Mouse (Mus musculus): ENCODE data around the gene Pde4d. TPM values are rescaled to one million over a fixed set of nuclear protein-coding genes. Genes with fewer than 3 reads are reported as not detected.

The Pde4d gene
- total and polyA plus RNA-seq, 3 experiments: 18.5 to 18.8 TPM; not detected in 1

DNA sequence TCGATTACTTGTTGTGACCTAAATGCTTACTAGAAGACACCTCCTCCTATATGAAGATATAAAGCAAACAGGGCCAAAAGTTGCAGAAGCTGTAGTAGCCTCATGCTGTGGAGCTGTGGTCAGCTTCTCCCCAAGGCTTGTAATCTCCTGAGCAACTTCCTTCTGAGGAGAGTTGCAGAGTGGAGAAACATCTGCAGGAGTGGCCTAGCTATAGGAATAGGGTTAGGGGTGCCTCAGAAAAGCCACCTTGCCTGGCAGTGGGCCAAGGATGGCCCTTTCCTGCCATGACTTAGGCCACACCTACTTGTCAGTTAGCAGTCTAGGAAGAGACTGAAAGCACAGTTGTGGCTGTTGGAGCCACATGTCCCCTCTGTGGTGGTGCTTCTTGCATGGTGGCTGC, 325.2 kb downstream of the Pde4d start:
- no peaks in the 10 kb centered on the region for H3K36me3 ChIP-seq (ENCODE audit: control insufficient read depth in 1 of 2, insufficient read depth in 2 of 2, low read length in 2 of 2)

DNA sequence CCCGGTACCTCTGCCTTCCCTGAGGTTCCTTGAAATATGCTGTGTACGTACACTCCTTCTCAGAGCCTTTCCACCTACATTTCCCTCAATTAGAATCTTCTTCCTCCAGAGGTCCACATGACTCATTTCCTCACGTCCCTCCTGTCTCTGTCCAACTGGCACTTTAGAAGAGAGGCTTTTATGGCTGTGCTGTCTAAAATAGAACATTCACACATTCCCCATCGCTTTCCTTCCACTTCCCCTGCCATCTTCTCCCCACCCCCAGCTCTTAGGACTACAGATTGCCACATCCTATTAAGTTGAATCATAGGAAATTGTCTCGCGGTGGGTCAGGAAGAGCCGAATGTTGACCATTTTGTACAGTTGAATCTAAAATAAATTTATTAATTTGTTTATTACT, 326.1 kb downstream of the Pde4d start:
- Histone ChIP-seq H3K27me3 (ENCODE audit: control insufficient read depth in 1 of 2, insufficient read depth in 2 of 2, low read length in 2 of 2) (no peaks in the 10 kb centered on the region), H3K27ac (ENCODE audit: control insufficient read depth, low read depth, low read length) (no peak overlapping the region), H3K4me3 (ENCODE audit: control insufficient read depth in 1 of 2, insufficient read depth in 1 of 2, low read depth in 2 of 2, low read length in 2 of 2) (no peak overlapping the region)

More for the DNA sequence above, 325.2 kb downstream of the Pde4d start:
- no peak for DNase-seq (ENCODE audit: low read depth, low spot score)
- Histone ChIP-seq H3K9me3 (replicated peaks; ENCODE audit: insufficient read depth, low read length) (no peaks in the 10 kb centered on the region), H3K4me3 (ENCODE audit: control insufficient read depth in 1 of 2, insufficient read depth in 1 of 2, low read depth in 2 of 2, low read length in 2 of 2) (no peak overlapping the region), H3K79me2 (ENCODE audit: control insufficient read depth, insufficient read depth, low read length, poor library complexity) (no peaks in the 10 kb centered on the region), H3K27me3 (ENCODE audit: control insufficient read depth in 1 of 2, insufficient read depth in 2 of 2, low read length in 2 of 2) (no peaks in the 10 kb centered on the region), H3K27ac (ENCODE audit: control insufficient read depth, low read depth, low read length) (no peak overlapping the region), H3K4me1 (ENCODE audit: control insufficient read depth in 1 of 2, insufficient read depth in 2 of 2, low read length in 2 of 2) (no peaks in the 10 kb centered on the region), H3K9ac (ENCODE audit: control insufficient read depth, low read depth, low read length, poor library complexity, severe bottlenecking) (no peak overlapping the region)
- no peak for TF ChIP-seq JUND (IDR thresholded peaks at IDR 0.05; ENCODE audit: low read depth, low read length)
- TF ChIP-seq CTCF (IDR thresholded peaks at IDR 0.05 in 2 of 3, conservative IDR thresholded peaks at IDR 0.05 in 1 of 3; ENCODE audit: control insufficient read depth in 1 of 3, insufficient read depth in 1 of 3, low read depth in 2 of 3, low read length in 3 of 3, poor library complexity in 1 of 3, severe bottlenecking in 1 of 3): no peak
- no peak for TF ChIP-seq SMC3 (IDR thresholded peaks at IDR 0.05; ENCODE audit: low read depth, low read length)
- TF ChIP-seq MYC (IDR thresholded peaks at IDR 0.05; ENCODE audit: low read depth, low read length): no peak
- TF ChIP-seq MAZ (IDR thresholded peaks at IDR 0.05; ENCODE audit: low read depth, low read length): no peak
- TF ChIP-seq SIN3A (IDR thresholded peaks at IDR 0.05; ENCODE audit: low read length): no peak
- TF ChIP-seq ETS1 (IDR thresholded peaks at IDR 0.05; ENCODE audit: low read depth, low read length): no peak
- TF ChIP-seq NELFE (IDR thresholded peaks at IDR 0.05; ENCODE audit: low read depth, low read length): no peak
- TF ChIP-seq BHLHE40 (IDR thresholded peaks at IDR 0.05; ENCODE audit: borderline replicate concordance, low read depth, low read length): no peak
- no peak for TF ChIP-seq HCFC1 (IDR thresholded peaks at IDR 0.05; ENCODE audit: low read depth, low read length)
- no peak for TF ChIP-seq NRF1 (IDR thresholded peaks at IDR 0.05; ENCODE audit: insufficient read depth, low read depth, low read length, poor library complexity, severe bottlenecking)
- no peak for TF ChIP-seq ZKSCAN1 (IDR thresholded peaks at IDR 0.05; ENCODE audit: low read depth, low read length)
- TF ChIP-seq MAFK (IDR thresholded peaks at IDR 0.05; ENCODE audit: borderline replicate concordance, low read depth, low read length): no peak
- no peak for TF ChIP-seq CHD1 (IDR thresholded peaks at IDR 0.05; ENCODE audit: low read depth, low read length)
- TF ChIP-seq CHD2 (IDR thresholded peaks at IDR 0.05; ENCODE audit: low read length): no peak
- no peak for TF ChIP-seq MEF2A (IDR thresholded peaks at IDR 0.05; ENCODE audit: extremely low read depth, insufficient replicate concordance, low read depth, low read length, poor library complexity, severe bottlenecking)

More for the DNA sequence above, 326.1 kb downstream of the Pde4d start:
- H3K36me3 ChIP-seq (ENCODE audit: control insufficient read depth in 1 of 2, insufficient read depth in 2 of 2, low read length in 2 of 2): no peaks in the 10 kb centered on the region
- H3K79me2 ChIP-seq (ENCODE audit: control insufficient read depth, insufficient read depth, low read length, poor library complexity): no peaks in the 10 kb centered on the region
- TF ChIP-seq GATA1 (IDR thresholded peaks at IDR 0.05; ENCODE audit: low read depth, low read length) (no peak), NELFE (IDR thresholded peaks at IDR 0.05; ENCODE audit: low read depth, low read length) (no peak), ELF1 (IDR thresholded peaks at IDR 0.05; ENCODE audit: low read depth, low read length) (no peak), ETS1 (IDR thresholded peaks at IDR 0.05; ENCODE audit: low read depth, low read length) (no peak), CHD2 (IDR thresholded peaks at IDR 0.05; ENCODE audit: low read length) (no peak), MAFK (IDR thresholded peaks at IDR 0.05; ENCODE audit: borderline replicate concordance, low read depth, low read length) (no peak), ZMIZ1 (IDR thresholded peaks at IDR 0.05; ENCODE audit: low read depth, low read length) (no peak), ZNF384 (IDR thresholded peaks at IDR 0.05; ENCODE audit: low read depth, low read length) (no peak), GABPA (IDR thresholded peaks at IDR 0.05; ENCODE audit: low read depth, low read length) (no peak), MAX (IDR thresholded peaks at IDR 0.05; ENCODE audit: low read length) (no peak), MAZ (IDR thresholded peaks at IDR 0.05; ENCODE audit: low read depth, low read length) (no peak)
- no peaks in the 10 kb centered on the region for H3K9me3 ChIP-seq (replicated peaks; ENCODE audit: insufficient read depth, low read length)
- DNase-seq (ENCODE audit: low read depth, low spot score): no peak
- H3K9ac ChIP-seq (ENCODE audit: control insufficient read depth, low read depth, low read length, poor library complexity, severe bottlenecking): no peak overlapping the region
- H3K4me1 ChIP-seq (ENCODE audit: control insufficient read depth in 1 of 2, insufficient read depth in 2 of 2, low read length in 2 of 2): no peaks in the 10 kb centered on the region

Measured in MEL (cell line).